Mouse (Mus musculus): Measurements from ENCODE around the gene Mmd2.

The Mmd2 gene

GRCm38 (mm10) chr5:142605288-142605687 lies 3.3 kb downstream of the Mmd2 start:
- no peak for DNase-seq (ENCODE audit: low spot score in 2 of 2)

- DNase-seq (ENCODE audit: low spot score in 2 of 2): no peak
Measured at GRCm38 (mm10) chr5:142604379-142604778, 4.2 kb downstream of the Mmd2 start.

GRCm38 (mm10) chr5:142597648-142598390 lies 10.8 kb downstream of the Mmd2 start:
- no peak for DNase-seq (ENCODE audit: low spot score in 2 of 2)

- DNase-seq (ENCODE audit: low spot score in 2 of 2): no peak
Measured at GRCm38 (mm10) chr5:142596723-142597122, 11.9 kb downstream of the Mmd2 start.

GRCm38 (mm10) chr5:142595698-142596097 lies 12.9 kb downstream of the Mmd2 start:
- no peak for DNase-seq (ENCODE audit: low spot score in 2 of 2)

GRCm38 (mm10) chr5:142590953-142591616 lies 17.5 kb downstream of the Mmd2 start:
- no peak for DNase-seq (ENCODE audit: low spot score in 2 of 2)

- DNase-seq (ENCODE audit: low spot score in 2 of 2): peak; percentile 48 to 64
Measured at GRCm38 (mm10) chr5:142583616-142584126, 24.9 kb downstream of the Mmd2 start.

GRCm38 (mm10) chr5:142581517-142581916 lies 27.1 kb downstream of the Mmd2 start:
- peak; percentile 66 to 77 for DNase-seq (ENCODE audit: low spot score in 2 of 2)

GRCm38 (mm10) chr5:142578192-142578591 lies 30.4 kb downstream of the Mmd2 start:
- no peak for DNase-seq (ENCODE audit: low spot score in 2 of 2)

- DNase-seq (ENCODE audit: low spot score in 2 of 2): no peak
Measured at GRCm38 (mm10) chr5:142576832-142577231, 31.8 kb downstream of the Mmd2 start.

GRCm38 (mm10) chr5:142574323-142575057 lies 34.1 kb downstream of the Mmd2 start:
- DNase-seq (ENCODE audit: low spot score in 2 of 2): no peak

GRCm38 (mm10) chr5:142564606-142565005 lies 44.0 kb downstream of the Mmd2 start:
- DNase-seq (ENCODE audit: low spot score in 2 of 2): no peak

GRCm38 (mm10) chr5:142560261-142560660 lies 48.3 kb downstream of the Mmd2 start:
- no peak for DNase-seq (ENCODE audit: low spot score in 2 of 2)

GRCm38 (mm10) chr5:142557397-142558067 lies 51.1 kb downstream of the Mmd2 start:
- DNase-seq (ENCODE audit: low spot score in 2 of 2): peak; percentile 92 to 94

GRCm38 (mm10) chr5:142556721-142557120 lies 51.9 kb downstream of the Mmd2 start:
- no peak for DNase-seq (ENCODE audit: low spot score in 2 of 2)

GRCm38 (mm10) chr5:142555866-142556265 lies 52.7 kb downstream of the Mmd2 start:
- no peak for DNase-seq (ENCODE audit: low spot score in 2 of 2)

GRCm38 (mm10) chr5:142550706-142551652 lies 57.6 kb downstream of the Mmd2 start, which contains the start of gene Radil:
Gene Radil, minus strand, starts transcription at chr5:142551098.
- DNase-seq (ENCODE audit: low spot score in 2 of 2): peak; percentile 99

- peak; percentile 60 to 75 for DNase-seq (ENCODE audit: low spot score in 2 of 2)
Measured at GRCm38 (mm10) chr5:142549961-142550705, 58.5 kb downstream of the Mmd2 start.

GRCm38 (mm10) chr5:142549441-142549840 lies 59.2 kb downstream of the Mmd2 start:
- no peak for DNase-seq (ENCODE audit: low spot score in 2 of 2)

GRCm38 (mm10) chr5:142547066-142547465 lies 61.5 kb downstream of the Mmd2 start:
- DNase-seq (ENCODE audit: low spot score in 2 of 2): no peak

Data from right cerebral cortex, adult 2 months (tissue).